Comparison of ENCODE assay signal across 17 mouse cellular contexts in genomic region chr4:148507585-148507984, GRCm38 (mm10). TPM values are rescaled to one million over a fixed set of nuclear protein-coding genes. Genes with fewer than 3 reads are reported as not detected.
A peak's percentile ranks its signal among the peaks of the same experiment; 100 is the strongest.
DNase-seq lines count a peak whose midpoint lies in the region; TF ChIP-seq lines count a peak whose summit lies in the region.
"Had no signal": no experiment of that assay in that cellular context is flagged by ENCODE, and none has a peak within 500 bp of the region (broad histone marks: within the 10 kb centered on the region; RNA-seq: fewer than 3 reads in every experiment).

No protein-coding gene starts in this region.

- no peaks in the 10 kb centered on the region for H3K9me3 ChIP-seq in hindbrain, embryonic 10.5 days
- H3K9me3 ChIP-seq: forebrain, embryonic 15.5 days; hindbrain, embryonic 15.5 days; neural tube, embryonic 13.5 days had no signal

- no peak for TF ChIP-seq POLR2A in cortical plate, adult 2 months (IDR thresholded peaks at IDR 0.05; ENCODE audit: extremely low read depth, insufficient read depth, low read length)
- no peak for TF ChIP-seq POLR2A in kidney, adult 2 months (IDR thresholded peaks at IDR 0.05; ENCODE audit: low read depth, low read length)

- TF ChIP-seq CTCF in left cerebral cortex, adult 2 months (IDR thresholded peaks at IDR 0.05) = no peak
- no peak for TF ChIP-seq CTCF in cortical plate, adult 2 months (IDR thresholded peaks at IDR 0.05; ENCODE audit: extremely low read depth, insufficient read depth, low read length)
- no peak for TF ChIP-seq CTCF in kidney, adult 2 months (conservative IDR thresholded peaks at IDR 0.05; ENCODE audit: insufficient read depth, insufficient read length, low read depth, low read length)

- H3K4me1 ChIP-seq in cortical plate, adult 2 months (ENCODE audit: control insufficient read depth, insufficient read depth, low read length) = peaks cover 18% of the 10 kb centered on the region
- H3K4me1 ChIP-seq in hindbrain, embryonic 10.5 days (replicated peaks) = 0 out of 2 replicates have a peak, but pooled peaks cover 2% of the 10 kb centered on the region
- peaks cover 7% of the 10 kb centered on the region; the same call in 1 of the 2 replicates for H3K4me1 ChIP-seq in kidney, adult 2 months (ENCODE audit: control insufficient read depth, insufficient read depth, low read length)

- 89% methylated on average over 5 of the region's 5 CpGs for WGBS in hindbrain, embryonic 10.5 days
- WGBS in kidney, adult 2 months = 70% methylated on average over 5 of the region's 5 CpGs

- peaks cover 89% of the 10 kb centered on the region for H3K36me3 ChIP-seq in hindbrain, embryonic 10.5 days
- no peaks in the 10 kb centered on the region; the same call in 1 of the 2 replicates for H3K36me3 ChIP-seq in kidney, adult 2 months (ENCODE audit: control insufficient read depth, insufficient read depth, low read length)

- DNase-seq in left cerebral cortex, adult 2 months (ENCODE audit: extremely low spot score in 1 of 2, low spot score in 2 of 2) = no peak
- DNase-seq in left cerebral cortex, postnatal 36 days (ENCODE audit: low spot score in 2 of 2) = no peak
- peak; percentile 40 for DNase-seq in gastrocnemius, postnatal 14 days
- peak; percentile 11 for DNase-seq in mesoderm, embryonic 11.5 days (ENCODE audit: low read depth, low spot score)
- DNase-seq in hindbrain, embryonic 10.5 days (ENCODE audit: low spot score) = no peak
- DNase-seq in kidney, adult 2 months = no peak
- DNase-seq: adrenal gland, postnatal 14 days; cerebellum, adult 8-10 months; thymus, postnatal 36 days had no signal

- no peaks in the 10 kb centered on the region for H3K27me3 ChIP-seq in hindbrain, embryonic 10.5 days (ENCODE audit: insufficient read depth, poor library complexity, severe bottlenecking)
- no peaks in the 10 kb centered on the region for H3K27me3 ChIP-seq in kidney, adult 2 months (replicated peaks; ENCODE audit: control insufficient read depth, insufficient read depth, low read length)
- H3K27me3 ChIP-seq: forebrain, embryonic 15.5 days; hindbrain, embryonic 15.5 days; megakaryocyte, embryonic 14.5 days; neural tube, embryonic 13.5 days had no signal

- no peak overlapping the region for H3K4me3 ChIP-seq in left cerebral cortex, adult 2 months
- H3K4me3 ChIP-seq in cortical plate, adult 2 months (ENCODE audit: insufficient read depth, low read length) = no peak overlapping the region
- H3K4me3 ChIP-seq in hindbrain, embryonic 10.5 days = no peak overlapping the region
- H3K4me3 ChIP-seq in kidney, adult 2 months (ENCODE audit: insufficient read depth, low read depth, low read length) = no peak overlapping the region
- H3K4me3 ChIP-seq: erythroblast, embryonic 14.5 days; forebrain, embryonic 15.5 days; hindbrain, embryonic 15.5 days; megakaryocyte, embryonic 14.5 days; neural tube, embryonic 13.5 days had no signal

- H3K27ac ChIP-seq in left cerebral cortex, adult 2 months = peak overlapping the region; percentile 76
- H3K27ac ChIP-seq in cortical plate, adult 2 months (ENCODE audit: insufficient read depth, low read length) = 0 out of 2 replicates have a peak overlapping the region, but pooled peaks have one; percentile 2
- no peak overlapping the region for H3K27ac ChIP-seq in hindbrain, embryonic 10.5 days
- H3K27ac ChIP-seq in kidney, adult 2 months (ENCODE audit: insufficient read depth, low read depth, low read length) = no peak overlapping the region
- H3K27ac ChIP-seq: forebrain, embryonic 15.5 days; hindbrain, embryonic 15.5 days; kidney, postnatal 0 days; neural tube, embryonic 13.5 days had no signal

- intact Hi-C loops in left cerebral cortex, adult 2 months (cut with DNase I) = no loop called here
- intact Hi-C loops in left cerebral cortex, postnatal 36 days (cut with DNase I) = no loop called here
- intact Hi-C loops in gastrocnemius, postnatal 14 days (cut with DNase I; ENCODE audit: low total_unique reads) = no loop called here

RNA-seq across cellular contexts. Expression of gene Angptl7, which starts 7.3 kb away (rescaled TPM):
- under 1 TPM; 0.57 to 0.89 TPM for total RNA-seq in left cerebral cortex, adult 2 months (2021)
- total RNA-seq in left cerebral cortex, postnatal 36 days (2021) = under 1 TPM; 0.57 to 0.59 TPM
- polyA plus RNA-seq in cortical plate, adult 2 months (2012; rRNA removed) = 0.23 TPM in 2 replicates
- 10 to 100 TPM; 23.9 to 72.0 TPM for total RNA-seq in gastrocnemius, postnatal 14 days (2021)
- 0.29 and 0.31 TPM in 2 replicates for polyA plus RNA-seq in hindbrain, embryonic 10.5 days (2016; fragmentation: Nextera tagmentation; extraction: Ambion mirVana)
- 27.3 and 30.0 TPM in 2 replicates for polyA plus RNA-seq in kidney, adult 2 months (2012; rRNA removed)
- polyA plus RNA-seq: erythroblast, embryonic 14.5 days; small intestine, adult 2 months had no signal

RNA-seq across cellular contexts. Expression of gene Exosc10, which starts 50.6 kb away (rescaled TPM):
- 10 to 100 TPM; 50.0 to 50.6 TPM for total RNA-seq in left cerebral cortex, adult 2 months (2021)
- total RNA-seq in left cerebral cortex, postnatal 36 days (2021) = 10 to 100 TPM; 43.0 to 53.4 TPM
- polyA plus RNA-seq in cortical plate, adult 2 months (2012; rRNA removed) = 38.4 and 38.5 TPM in 2 replicates
- 10 to 100 TPM; 20.0 to 23.0 TPM for total RNA-seq in gastrocnemius, postnatal 14 days (2021)
- polyA plus RNA-seq in hindbrain, embryonic 10.5 days (2016; fragmentation: Nextera tagmentation; extraction: Ambion mirVana) = 92.9 and 97.4 TPM in 2 replicates
- polyA plus RNA-seq in kidney, adult 2 months (2012; rRNA removed) = 21.8 TPM in 2 replicates

RNA-seq across cellular contexts. Expression of gene Mtor, which starts 59.2 kb away (rescaled TPM):
- 10 to 100 TPM; 92.7 to 94.0 TPM for total RNA-seq in left cerebral cortex, adult 2 months (2021)
- total RNA-seq in left cerebral cortex, postnatal 36 days (2021) = 100 to 1,000 TPM in 1 of 2 experiments, 10 to 100 TPM in 1; 91.8 to 100 TPM
- 30.7 and 30.9 TPM in 2 replicates for polyA plus RNA-seq in cortical plate, adult 2 months (2012; rRNA removed)
- 10 to 100 TPM; 27.5 to 31.4 TPM for total RNA-seq in gastrocnemius, postnatal 14 days (2021)
- polyA plus RNA-seq in hindbrain, embryonic 10.5 days (2016; fragmentation: Nextera tagmentation; extraction: Ambion mirVana) = 25.1 and 25.3 TPM in 2 replicates
- polyA plus RNA-seq in kidney, adult 2 months (2012; rRNA removed) = 39.8 and 50.1 TPM in 2 replicates

Comparison
In these comparisons a context has a peak if more than half of its experiments do, and no peak if none do; other contexts are left out.
1. DNase-seq: peak in gastrocnemius, postnatal 14 days (single experiment) and mesoderm, embryonic 11.5 days (single experiment); none in left cerebral cortex, adult 2 months (0 of 2), left cerebral cortex, postnatal 36 days (0 of 2), hindbrain, embryonic 10.5 days (single experiment) and kidney, adult 2 months (single experiment).
2. H3K27ac ChIP-seq: peak in left cerebral cortex, adult 2 months (single experiment) and cortical plate, adult 2 months (single experiment); none in hindbrain, embryonic 10.5 days (single experiment) and kidney, adult 2 months (single experiment).
3. RNA of gene Angptl7, which starts 7.3 kb away (total RNA-seq): 23.9 to 72.0 TPM in gastrocnemius, postnatal 14 days; 0.57 to 0.89 TPM in left cerebral cortex, adult 2 months and 0.57 to 0.59 TPM in left cerebral cortex, postnatal 36 days; every median in the first group is over 10 times any median in the second.